Mouse (Mus musculus) kidney, adult 2 months (tissue): ENCODE measurements around the gene Cyp11a1.

ENCODE experiments used
- CTCF ChIP-seq: fragments of 200-500 bp; conservative IDR thresholded peaks from 2 replicates; pipeline ENCODE4 v1.5.1; 2011; ENCODE audit warnings: low read depth, mild to moderate bottlenecking, control low read depth, low read length, moderate library complexity, mixed read lengths; ENCODE audit not compliant: insufficient read depth, insufficient read length
- POLR2A ChIP-seq: fragments of 200-500 bp; IDR thresholded peaks from one replicate; pipeline ENCODE4 v1.6.1; 2011; ENCODE audit warnings: low read depth, low read length, control low read depth

- no peak for TF ChIP-seq POLR2A
- TF ChIP-seq CTCF = no peak
These were observed 33.3 kb upstream of the Cyp11a1 start for GRCm38 (mm10) chr9:57972776-57973439.
